Mouse (Mus musculus): ENCODE results near the gene Olfr1512. TPM values are rescaled to one million over a fixed set of nuclear protein-coding genes. Genes with fewer than 3 reads are reported as not detected.
"Not testable (repeated sequence)": the region's sequence is repeated elsewhere in the genome, so short reads cannot be mapped to it uniquely, and the experiment has no call there.

Gene Olfr1512
- polyA plus RNA-seq (2015; fragmentation: Nextera tagmentation; extraction: Ambion mirVana): not detected in 2 replicates

DNA sequence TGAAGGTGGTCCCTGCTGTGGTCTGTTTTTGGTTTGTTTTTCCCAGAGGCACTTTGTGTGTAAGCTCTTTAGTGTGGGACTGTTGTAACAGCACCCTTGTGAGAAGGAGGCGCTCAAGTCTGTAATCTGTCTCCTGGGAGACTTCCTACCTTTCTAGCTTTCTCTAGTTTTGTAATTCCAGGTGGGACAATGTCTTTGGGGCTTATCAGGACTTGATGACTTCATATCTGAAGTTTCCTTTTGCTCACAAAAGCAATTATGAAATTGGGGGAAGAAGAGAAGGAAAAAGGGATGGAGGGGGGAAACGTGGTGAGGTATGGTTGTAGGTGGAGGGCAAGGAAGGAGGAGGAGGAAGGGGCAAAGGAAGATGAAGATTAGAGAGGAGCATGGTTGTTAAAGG, at the start of gene Olfr1512:
Gene Olfr1512 (minus strand): TSS at position 101 of the 400 bp plus-strand sequence.
- no peak for ATAC-seq
- no peaks in the 10 kb centered on the region for H3K27me3 ChIP-seq (replicated peaks; ENCODE audit: control insufficient read depth, insufficient read depth, low read length)
- no peak within 1 kb of the TSS for H3K4me3 ChIP-seq (ENCODE audit: low read depth, low read length)
- H3K27ac ChIP-seq (ENCODE audit: low read depth, low read length): no peak within 1 kb of the TSS
- no peak within 1 kb of the TSS for H3K4me2 ChIP-seq (replicated peaks; ENCODE audit: low read depth)
- H3K4me1 ChIP-seq (replicated peaks; ENCODE audit: control insufficient read depth, insufficient read depth, low read length): no peaks in the 10 kb centered on the region
- H3K9ac ChIP-seq (ENCODE audit: low read depth, low read length): no peak within 1 kb of the TSS
- WGBS: 67% methylated on average over 2 of the region's 2 CpGs
- no peak for TF ChIP-seq CTCF (IDR thresholded peaks at IDR 0.05; ENCODE audit: low read depth)
- no peaks in the 10 kb centered on the region for H3K9me3 ChIP-seq (ENCODE audit: control insufficient read depth)
- no peaks in the 10 kb centered on the region for H3K36me3 ChIP-seq (ENCODE audit: control insufficient read depth, insufficient read depth)

DNA sequence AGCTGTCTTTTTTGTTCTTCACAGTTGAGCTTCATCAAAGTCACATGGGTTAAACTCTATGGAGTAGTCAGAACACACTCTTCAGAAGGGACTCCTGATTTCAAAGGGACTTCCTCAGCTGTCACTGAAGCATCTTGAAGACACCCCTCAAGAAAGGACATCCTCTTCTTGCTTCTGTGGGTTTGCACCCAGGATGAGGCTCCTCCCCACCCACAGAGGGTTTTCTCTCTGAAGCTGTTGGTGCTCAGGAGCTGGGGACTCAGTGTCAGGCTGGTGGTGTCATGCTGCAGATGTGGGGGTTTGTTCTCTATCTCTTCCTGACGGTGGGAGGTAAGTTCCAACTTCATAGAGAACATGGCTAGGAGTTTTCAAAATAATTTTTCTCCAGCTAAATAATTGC, 48.7 kb upstream of the Olfr1512 start:
- Histone ChIP-seq H3K4me3 (ENCODE audit: low read depth, low read length) (no peak overlapping the region), H3K36me3 (ENCODE audit: control insufficient read depth, insufficient read depth) (no peaks in the 10 kb centered on the region), H3K4me1 (replicated peaks; ENCODE audit: control insufficient read depth, insufficient read depth, low read length) (no peaks in the 10 kb centered on the region), H3K9me3 (ENCODE audit: control insufficient read depth) (no peaks in the 10 kb centered on the region), H3K9ac (ENCODE audit: low read depth, low read length) (no peak overlapping the region), H3K4me2 (replicated peaks; ENCODE audit: low read depth) (no peak overlapping the region), H3K27ac (ENCODE audit: low read depth, low read length) (no peak overlapping the region), H3K27me3 (replicated peaks; ENCODE audit: control insufficient read depth, insufficient read depth, low read length) (no peaks in the 10 kb centered on the region)
- no peak for ATAC-seq
- WGBS: 89% methylated on average over 1 of the region's 1 CpGs
- TF ChIP-seq CTCF (IDR thresholded peaks at IDR 0.05; ENCODE audit: low read depth): no peak

DNA sequence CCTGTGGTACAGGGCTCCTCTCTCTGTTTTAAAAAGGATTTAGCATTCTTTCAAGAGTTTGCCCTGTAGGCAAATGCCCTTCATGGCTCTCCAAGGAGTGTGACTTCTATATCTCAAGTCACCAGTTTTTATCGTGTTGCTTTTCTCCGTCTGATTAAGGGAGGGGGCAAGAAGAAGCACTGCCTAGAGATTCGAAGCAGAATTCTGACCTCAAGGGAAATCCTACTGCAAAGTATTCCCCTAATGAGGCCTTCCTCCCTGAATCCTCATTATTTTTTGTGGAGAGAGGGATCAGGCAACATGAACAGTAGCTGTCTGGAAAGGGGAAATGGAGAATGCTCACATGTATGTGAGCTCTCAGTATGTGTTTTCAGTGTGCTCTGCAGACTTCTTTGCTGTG, 35.3 kb upstream of the Olfr1512 start, which contains the start of gene Olfr1510:
Gene Olfr1510 (minus strand): TSS at position 101 of the 400 bp plus-strand sequence.
- Histone ChIP-seq H3K27me3 (replicated peaks; ENCODE audit: control insufficient read depth, insufficient read depth, low read length) (no peaks in the 10 kb centered on the region), H3K4me1 (replicated peaks; ENCODE audit: control insufficient read depth, insufficient read depth, low read length) (no peaks in the 10 kb centered on the region), H3K36me3 (ENCODE audit: control insufficient read depth, insufficient read depth) (no peaks in the 10 kb centered on the region), H3K27ac (ENCODE audit: low read depth, low read length) (no peak within 1 kb of the TSS), H3K9me3 (ENCODE audit: control insufficient read depth) (no peaks in the 10 kb centered on the region), H3K4me3 (ENCODE audit: low read depth, low read length) (no peak within 1 kb of the TSS), H3K9ac (ENCODE audit: low read depth, low read length) (no peak within 1 kb of the TSS), H3K4me2 (replicated peaks; ENCODE audit: low read depth) (no peak within 1 kb of the TSS)
- 83% methylated on average over 3 of the region's 3 CpGs for WGBS
- no peak for TF ChIP-seq CTCF (IDR thresholded peaks at IDR 0.05; ENCODE audit: low read depth)
- no peak for ATAC-seq

DNA sequence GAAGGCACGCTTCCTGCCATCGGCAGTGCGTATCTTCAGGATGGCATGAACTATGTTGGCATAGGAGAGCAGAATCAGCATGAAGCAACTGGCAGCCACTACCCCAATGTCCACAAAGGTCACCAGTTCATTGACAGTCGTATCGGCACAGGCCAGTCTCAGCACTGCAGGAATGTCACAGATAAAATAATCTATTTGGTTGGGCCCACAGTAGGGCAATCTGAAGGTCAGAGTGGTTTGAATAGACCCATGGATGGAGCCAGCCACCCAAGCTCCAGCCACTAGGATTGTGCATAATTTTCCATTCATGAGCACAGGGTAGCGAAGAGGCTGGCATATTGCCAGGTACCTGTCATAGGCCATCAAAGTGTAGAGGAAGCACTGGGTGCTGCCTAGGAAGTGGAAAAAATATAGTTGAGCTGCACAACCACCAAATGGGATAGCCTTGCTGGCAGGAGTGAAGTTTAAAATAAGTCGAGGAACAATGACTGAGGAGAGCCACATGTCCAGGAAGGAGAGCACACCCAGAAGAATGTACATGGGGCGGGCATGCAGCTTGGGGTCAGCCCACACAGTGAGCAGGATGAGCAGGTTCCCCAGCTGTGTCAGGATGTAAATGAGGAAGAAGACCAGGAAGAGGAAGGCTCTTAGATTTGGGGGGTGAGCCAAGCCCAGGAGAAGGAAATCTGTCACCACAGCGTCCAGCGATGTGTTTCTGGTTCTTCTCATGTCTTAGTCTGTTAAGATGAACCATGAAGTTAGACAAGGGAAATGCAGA, 31.4 kb upstream of the Olfr1512 start:
- ATAC-seq: not testable (repeated sequence)
- WGBS: 73% methylated on average over 7 of the region's 10 CpGs

DNA sequence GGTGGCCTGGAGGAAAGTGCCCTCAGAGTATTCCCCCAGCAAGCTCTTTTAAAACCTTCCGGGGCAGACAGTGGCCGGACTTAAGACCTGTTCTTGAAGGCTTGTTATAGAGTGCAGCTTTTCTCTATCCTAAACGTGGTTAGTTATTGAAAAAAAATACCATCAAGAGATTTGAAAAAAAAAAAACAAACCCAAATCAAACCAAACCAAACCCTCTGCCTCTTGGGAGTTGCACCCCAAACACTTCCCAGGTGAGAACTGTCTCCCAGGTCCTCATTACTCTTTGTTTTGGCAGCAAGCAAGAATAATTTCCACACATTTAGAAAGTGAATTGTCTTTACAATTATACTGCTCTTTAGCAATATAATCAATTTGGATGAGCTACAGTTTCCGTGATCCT, 18.3 kb upstream of the Olfr1512 start, which contains the start of gene Olfr1511:
Gene Olfr1511 (minus strand): TSS at position 101 of the 400 bp plus-strand sequence.
- Histone ChIP-seq H3K9me3 (ENCODE audit: control insufficient read depth) (no peaks in the 10 kb centered on the region), H3K4me3 (ENCODE audit: low read depth, low read length) (no peak within 1 kb of the TSS), H3K4me2 (replicated peaks; ENCODE audit: low read depth) (no peak within 1 kb of the TSS), H3K36me3 (ENCODE audit: control insufficient read depth, insufficient read depth) (no peaks in the 10 kb centered on the region), H3K27me3 (replicated peaks; ENCODE audit: control insufficient read depth, insufficient read depth, low read length) (no peaks in the 10 kb centered on the region), H3K9ac (ENCODE audit: low read depth, low read length) (no peak within 1 kb of the TSS), H3K27ac (ENCODE audit: low read depth, low read length) (no peak within 1 kb of the TSS), H3K4me1 (replicated peaks; ENCODE audit: control insufficient read depth, insufficient read depth, low read length) (no peaks in the 10 kb centered on the region)
- TF ChIP-seq CTCF (IDR thresholded peaks at IDR 0.05; ENCODE audit: low read depth): no peak
- no peak for ATAC-seq
- WGBS: 77% methylated on average over 4 of the region's 4 CpGs

More for the DNA sequence above, 31.4 kb upstream of the Olfr1512 start:
- H3K36me3 ChIP-seq (ENCODE audit: control insufficient read depth, insufficient read depth); H3K27ac ChIP-seq (ENCODE audit: low read depth, low read length); H3K4me1 ChIP-seq (replicated peaks; ENCODE audit: control insufficient read depth, insufficient read depth, low read length); H3K9me3 ChIP-seq (ENCODE audit: control insufficient read depth); H3K27me3 ChIP-seq (replicated peaks; ENCODE audit: control insufficient read depth, insufficient read depth, low read length); H3K4me3 ChIP-seq (ENCODE audit: low read depth, low read length); H3K4me2 ChIP-seq (replicated peaks; ENCODE audit: low read depth); H3K9ac ChIP-seq (ENCODE audit: low read depth, low read length): not testable (repeated sequence)

DNA sequence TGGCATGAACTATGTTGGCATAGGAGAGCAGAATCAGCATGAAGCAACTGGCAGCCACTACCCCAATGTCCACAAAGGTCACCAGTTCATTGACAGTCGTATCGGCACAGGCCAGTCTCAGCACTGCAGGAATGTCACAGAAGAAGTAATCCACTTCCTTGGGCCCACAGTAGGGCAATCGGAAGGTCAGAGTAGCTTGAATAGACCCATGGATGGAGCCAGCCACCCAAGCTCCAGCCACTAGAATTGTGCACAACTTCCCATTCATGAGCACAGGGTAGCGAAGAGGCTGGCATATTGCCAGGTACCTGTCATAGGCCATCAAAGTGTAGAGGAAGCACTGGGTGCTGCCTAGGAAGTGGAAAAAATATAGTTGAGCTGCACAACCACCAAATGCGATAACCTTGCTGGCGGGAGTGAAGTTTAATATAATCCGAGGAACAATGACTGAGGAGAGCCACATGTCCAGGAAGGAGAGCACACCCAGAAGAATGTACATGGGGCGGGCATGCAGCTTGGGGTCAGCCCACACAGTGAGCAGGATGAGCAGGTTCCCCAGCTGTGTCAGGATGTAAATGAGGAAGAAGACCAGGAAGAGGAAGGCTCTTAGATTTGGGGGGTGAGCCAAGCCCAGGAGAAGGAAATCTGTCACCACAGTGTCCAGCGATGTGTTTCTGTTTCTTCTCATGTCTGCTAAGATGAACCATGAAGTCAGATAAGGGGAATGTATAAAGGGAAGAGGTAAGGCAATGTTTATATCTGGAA, 11.3 kb upstream of the Olfr1512 start:
- not testable (repeated sequence) for H3K9ac ChIP-seq (ENCODE audit: low read depth, low read length); H3K4me1 ChIP-seq (replicated peaks; ENCODE audit: control insufficient read depth, insufficient read depth, low read length); H3K27me3 ChIP-seq (replicated peaks; ENCODE audit: control insufficient read depth, insufficient read depth, low read length); H3K4me2 ChIP-seq (replicated peaks; ENCODE audit: low read depth); H3K36me3 ChIP-seq (ENCODE audit: control insufficient read depth, insufficient read depth); H3K27ac ChIP-seq (ENCODE audit: low read depth, low read length); H3K9me3 ChIP-seq (ENCODE audit: control insufficient read depth); H3K4me3 ChIP-seq (ENCODE audit: low read depth, low read length)
- peak; percentile 16; the same call in 1 of the 2 replicates for ATAC-seq
- 79% methylated on average over 9 of the region's 9 CpGs for WGBS

Data from intestine, postnatal 0 days (tissue).